Mouse (Mus musculus) limb, embryonic 13.5 days (tissue): ENCODE results near the gene Aox1. TPM values are rescaled to one million over a fixed set of nuclear protein-coding genes. Genes with fewer than 3 reads are reported as not detected.

Source experiments
- polyA plus RNA-seq: library from polyadenylated mRNA; unstranded; fragments of >200 nt; fragmentation: Nextera tagmentation; extraction: Ambion mirVana; gene quantifications from 2 replicates; pipeline ENCODE4 v1.2.1, GENCODE M21; 2015

The Aox1 gene
- polyA plus RNA-seq, 1 experiment from 2014 or later = 0.38 TPM

Other genes with a start within 250 kb of the Aox1 start
- 19.7 and 20.2 TPM in 2 replicates for gene Sgo2a, start 34.0 kb upstream of the Aox1 start, polyA plus RNA-seq
- gene Kctd18, start 11.0 kb upstream of the Aox1 start, polyA plus RNA-seq = 23.5 and 24.2 TPM in 2 replicates
- gene Aox3, start 83.2 kb downstream of the Aox1 start, polyA plus RNA-seq = 0.29 and 0.83 TPM in 2 replicates
- 0.38 and 0.51 TPM in 2 replicates for gene Aox4, start 180.5 kb downstream of the Aox1 start, polyA plus RNA-seq
- gene Aox2, start 248.4 kb downstream of the Aox1 start, polyA plus RNA-seq = 0.04 and 0.09 TPM in 2 replicates